Mouse (Mus musculus): ENCODE measurements at regions not wholly inside any gene's neighbourhood (a gene's known extent, or its start where the extent isn't known, plus 50 kb on each side); places are given as distances from the start of the nearest gene placed in this dataset.

- Histone ChIP-seq H3K79me2 (replicated peaks; ENCODE audit: control insufficient read depth, extremely low read depth, insufficient read depth, poor library complexity, severe bottlenecking) (no peaks in the 10 kb centered on the region), H3K4me2 (ENCODE audit: insufficient read depth, low read depth, poor library complexity, severe bottlenecking) (no peak overlapping the region), H3K36me3 (replicated peaks in 1 of 2; ENCODE audit: control insufficient read depth in 1 of 2, insufficient read depth in 1 of 2, low read length in 1 of 2) (no peaks in the 10 kb centered on the region), H3K9me3 (replicated peaks; ENCODE audit: low read length) (no peaks in the 10 kb centered on the region), H3K9ac (ENCODE audit: insufficient read depth, low read depth) (no peak overlapping the region), H3K4me3 (replicated peaks in 1 of 3; ENCODE audit: low read depth in 2 of 3, low read length in 2 of 3, poor library complexity in 1 of 3) (no peak overlapping the region), H3K27me3 (replicated peaks) (no peaks in the 10 kb centered on the region), H3K4me1 (ENCODE audit: control insufficient read depth in 1 of 2, insufficient read depth in 2 of 2) (peaks cover 3 to 6% of the 10 kb centered on the region in 2 experiments; a peak in 3 of 4 replicates), H3K27ac (ENCODE audit: insufficient read depth, low read depth) (no peak overlapping the region)
- dilution Hi-C loops (cut with MboI; ENCODE audit: extremely low pct_ligation_motif_present, extremely low pct_unique_long_range_greater_than_20kb, low sequenced_read_pairs): no loop called here
- in situ Hi-C loops (cut with MboI; ENCODE audit: low pct_ligation_motif_present, low pct_unique_long_range_greater_than_20kb, low sequenced_read_pairs): no loop called here
- DNase-seq (ENCODE audit: extremely low read depth): no peak
- TF ChIP-seq PAX5 (IDR thresholded peaks at IDR 0.05; ENCODE audit: low read length): no peak
- no peak for TF ChIP-seq MAZ (IDR thresholded peaks at IDR 0.05; ENCODE audit: low read depth, low read length)
- TF ChIP-seq GABPA (IDR thresholded peaks at IDR 0.05; ENCODE audit: insufficient replicate concordance, low read depth, low read length): no peak
- TF ChIP-seq USF1 (IDR thresholded peaks at IDR 0.05; ENCODE audit: low read depth, low read length): no peak
- no peak for TF ChIP-seq USF2 (conservative IDR thresholded peaks at IDR 0.05; ENCODE audit: low read depth, low read length)
- no peak for TF ChIP-seq ZC3H11A (IDR thresholded peaks at IDR 0.05; ENCODE audit: low read depth, low read length)
- TF ChIP-seq UBTF (IDR thresholded peaks at IDR 0.05; ENCODE audit: low read depth, low read length): no peak
- no peak for TF ChIP-seq JUN (IDR thresholded peaks at IDR 0.05; ENCODE audit: insufficient read depth, low read depth, low read length)
- TF ChIP-seq POLR2AphosphoS2 (IDR thresholded peaks at IDR 0.05; ENCODE audit: low read depth, low read length): no peak
- TF ChIP-seq CHD1 (IDR thresholded peaks at IDR 0.05; ENCODE audit: low read depth, low read length): no peak
- no peak for TF ChIP-seq TBP (conservative IDR thresholded peaks at IDR 0.05; ENCODE audit: low read depth, low read length)
- no peak for TF ChIP-seq TCF12 (IDR thresholded peaks at IDR 0.05; ENCODE audit: low read depth, low read length)
- no peak for TF ChIP-seq ZMIZ1 (IDR thresholded peaks at IDR 0.05; ENCODE audit: low read depth, low read length)
- TF ChIP-seq CHD2 (IDR thresholded peaks at IDR 0.05; ENCODE audit: low read length): no peak
Measured at GRCm38 (mm10) chr3:149227556-149227955, 237.2 kb upstream of the Adgrl2 start.

DNA sequence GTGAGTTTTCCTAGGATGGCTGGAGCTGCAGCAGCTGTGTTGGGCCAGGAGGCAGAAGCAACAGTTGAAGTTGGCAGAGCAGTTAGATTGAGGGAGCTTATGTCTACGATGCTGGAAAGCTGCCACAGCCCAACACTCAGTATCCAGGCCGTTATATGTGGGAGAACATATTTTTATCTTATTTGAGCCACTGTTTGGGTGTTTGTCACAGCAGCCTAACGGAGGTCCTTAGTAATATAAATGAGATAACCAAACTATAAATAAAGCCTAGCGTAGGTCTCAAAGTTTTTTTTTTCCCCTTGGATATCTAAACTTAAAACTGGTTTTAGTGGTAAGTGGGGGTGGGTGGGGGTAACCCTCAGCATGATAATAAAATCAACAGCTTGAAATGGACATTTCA, 236.4 kb upstream of the Adgrl2 start:
- Histone ChIP-seq H3K36me3 (replicated peaks in 1 of 2; ENCODE audit: control insufficient read depth in 1 of 2, insufficient read depth in 1 of 2, low read length in 1 of 2) (no peaks in the 10 kb centered on the region), H3K4me2 (ENCODE audit: insufficient read depth, low read depth, poor library complexity, severe bottlenecking) (no peak overlapping the region), H3K79me2 (replicated peaks; ENCODE audit: control insufficient read depth, extremely low read depth, insufficient read depth, poor library complexity, severe bottlenecking) (no peaks in the 10 kb centered on the region), H3K4me1 (ENCODE audit: control insufficient read depth in 1 of 2, insufficient read depth in 2 of 2) (peaks cover 3 to 6% of the 10 kb centered on the region in 2 experiments; a peak in 3 of 4 replicates), H3K27ac (ENCODE audit: insufficient read depth, low read depth) (no peak overlapping the region), H3K9me3 (replicated peaks; ENCODE audit: low read length) (no peaks in the 10 kb centered on the region), H3K27me3 (replicated peaks) (no peaks in the 10 kb centered on the region), H3K9ac (ENCODE audit: insufficient read depth, low read depth) (no peak overlapping the region), H3K4me3 (replicated peaks in 1 of 3; ENCODE audit: low read depth in 2 of 3, low read length in 2 of 3, poor library complexity in 1 of 3) (no peak overlapping the region)
- dilution Hi-C loops (cut with MboI; ENCODE audit: extremely low pct_ligation_motif_present, extremely low pct_unique_long_range_greater_than_20kb, low sequenced_read_pairs): no loop called here
- no peak for DNase-seq (ENCODE audit: extremely low read depth)
- TF ChIP-seq NELFE (IDR thresholded peaks at IDR 0.05; ENCODE audit: low read depth, low read length) (no peak), EP300 (IDR thresholded peaks at IDR 0.05; ENCODE audit: low read length) (no peak), ETS1 (conservative IDR thresholded peaks at IDR 0.05; ENCODE audit: low read depth, low read length) (no peak), RAD21 (IDR thresholded peaks at IDR 0.05; ENCODE audit: low read depth, low read length) (no peak), POLR2A (IDR thresholded peaks at IDR 0.05; ENCODE audit: low read depth, low read length) (no peak), MAZ (IDR thresholded peaks at IDR 0.05; ENCODE audit: low read depth, low read length) (no peak), MAX (IDR thresholded peaks at IDR 0.05; ENCODE audit: low read length) (no peak), JUND (conservative IDR thresholded peaks at IDR 0.05; ENCODE audit: low read depth, low read length) (no peak), KAT2A (IDR thresholded peaks at IDR 0.05; ENCODE audit: insufficient replicate concordance, low read length) (no peak), ELF1 (IDR thresholded peaks at IDR 0.05; ENCODE audit: low read depth, low read length) (no peak)
- in situ Hi-C loops (cut with MboI; ENCODE audit: low pct_ligation_motif_present, low pct_unique_long_range_greater_than_20kb, low sequenced_read_pairs): no loop called here
